Mouse (Mus musculus) forebrain, embryonic 11.5 days (tissue): ENCODE results near the gene Stac3. TPM values are rescaled to one million over a fixed set of nuclear protein-coding genes. Genes with fewer than 3 reads are reported as not detected.

Experiments
- ATAC-seq: fragments of 200-750 bp; cut with Nextera tagmentation; replicated peaks from 2 replicates; pipeline ENCODE4 v1.8.0; 2017; ENCODE audit warnings: moderate TSS enrichment; ENCODE audit not compliant: low FRiP score
- DNase-seq: peaks from one replicate; pipeline ENCODE4 v3.0.0-alpha.2; 2017; ENCODE audit warnings: low spot score
- H3K27ac ChIP-seq: fragments of 300-500 bp; sonication (generic); 2 replicates; pipeline ENCODE4 v1.5.1; 2014; ENCODE audit warnings: low read depth, low read length
- H3K27me3 ChIP-seq: fragments of 300-500 bp; sonication (generic); 2 replicates; pipeline ENCODE4 v1.6.1; 2014; ENCODE audit warnings: mild to moderate bottlenecking, low read length, mixed read lengths; ENCODE audit not compliant: control insufficient read depth, insufficient read depth
- H3K36me3 ChIP-seq: fragments of 300-500 bp; sonication (generic); 2 replicates; pipeline ENCODE4 v1.6.1; 2014; ENCODE audit warnings: mild to moderate bottlenecking, low read length, moderate library complexity, mixed read lengths; ENCODE audit not compliant: control insufficient read depth, insufficient read depth
- H3K4me1 ChIP-seq: fragments of 300-500 bp; sonication (generic); replicated peaks from 2 replicates; pipeline ENCODE4 v1.6.1; 2014; ENCODE audit warnings: low read length, mixed read lengths; ENCODE audit not compliant: control insufficient read depth, insufficient read depth
- H3K4me2 ChIP-seq: fragments of 300-500 bp; sonication (generic); 2 replicates; pipeline ENCODE4 v1.6.1; 2014; ENCODE audit warnings: low read depth, mild to moderate bottlenecking, low read length, moderate library complexity, mixed read lengths; ENCODE audit not compliant: severe bottlenecking
- H3K4me3 ChIP-seq: fragments of 300-500 bp; sonication (generic); 2 replicates; pipeline ENCODE4 v1.5.1; 2014; ENCODE audit warnings: low read depth, low read length
- H3K9ac ChIP-seq: fragments of 300-500 bp; sonication (generic); 2 replicates; pipeline ENCODE4 v1.6.1; 2014; ENCODE audit warnings: low read length
- H3K9me3 ChIP-seq: fragments of 300-500 bp; sonication (generic); 2 replicates; pipeline ENCODE4 v1.6.1; 2016; ENCODE audit warnings: low read length, mixed read lengths; ENCODE audit not compliant: control insufficient read depth
- WGBS: fragments of 180-500 bp; shearing (Covaris S2); extraction: QIAGEN DNeasy Blood & Tissue Kit; methylation state at CpG from one replicate; pipeline ENCODE4 v1.1.7; 2014; 5-methylcytosine and 5-hydroxymethylcytosine counted together
- polyA plus RNA-seq: library from polyadenylated mRNA; unstranded; fragments of >200 nt; fragmentation: Nextera tagmentation; extraction: Ambion mirVana; gene quantifications from 2 replicates; pipeline ENCODE4 v1.2.1, GENCODE M21; 2014

Stac3 gene
- polyA plus RNA-seq, 1 experiment from 2014 or later = not detected

DNA sequence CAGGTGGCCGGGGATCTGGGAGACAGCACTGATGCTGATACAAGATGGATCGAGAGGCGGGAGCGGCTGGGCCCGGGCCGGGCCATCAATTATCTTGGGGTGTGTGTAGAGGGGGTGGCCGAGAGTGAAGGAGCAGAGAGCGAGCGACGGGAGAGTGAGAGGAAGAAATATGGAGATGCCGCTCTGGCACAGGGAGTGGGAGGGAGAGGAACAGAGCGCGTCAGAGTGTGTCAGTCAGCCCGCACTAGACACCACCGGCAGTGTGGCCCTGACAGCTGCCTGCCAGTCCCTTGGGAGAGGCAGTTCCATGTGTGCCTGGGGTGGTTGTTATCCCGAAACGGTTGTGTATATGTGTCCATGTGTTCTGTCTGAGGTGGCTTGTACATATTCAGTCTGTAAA lies 26.0 kb downstream of the Stac3 start:
- ATAC-seq (no peak), DNase-seq (no peak)
- H3K36me3 ChIP-seq = no peaks in the 10 kb centered on the region
- no peak overlapping the region for H3K9ac ChIP-seq
- no peaks in the 10 kb centered on the region for H3K9me3 ChIP-seq
- peak overlapping the region; percentile 37; the same call in 1 of the 2 replicates for H3K27ac ChIP-seq
- H3K27me3 ChIP-seq = peaks cover 86% of the 10 kb centered on the region
- H3K4me2 ChIP-seq = peak overlapping the region; percentile 16; the same call in 1 of the 2 replicates
- WGBS = 2% methylated on average over 17 of the region's 17 CpGs
- H3K4me1 ChIP-seq = peaks cover 24% of the 10 kb centered on the region
- peak overlapping the region; percentile 3; the same call in 1 of the 2 replicates for H3K4me3 ChIP-seq

GRCm38 (mm10) chr10:127530945-127531344 lies 29.5 kb downstream of the Stac3 start:
- WGBS = 1% methylated on average over 24 of the region's 25 CpGs
- H3K4me2 ChIP-seq = peak overlapping the region; percentile 49
- 0 out of 2 replicates have a peak overlapping the region, but pooled peaks have one; percentile 21 for H3K27ac ChIP-seq
- peak overlapping the region; percentile 12; the same call in 1 of the 2 replicates for H3K9ac ChIP-seq
- H3K36me3 ChIP-seq = no peaks in the 10 kb centered on the region
- H3K9me3 ChIP-seq = no peaks in the 10 kb centered on the region
- H3K4me3 ChIP-seq = peak overlapping the region; percentile 41
- peaks cover 30% of the 10 kb centered on the region for H3K4me1 ChIP-seq
- ATAC-seq = no peak
- H3K27me3 ChIP-seq = peaks cover 98% of the 10 kb centered on the region
- no peak for DNase-seq

DNA sequence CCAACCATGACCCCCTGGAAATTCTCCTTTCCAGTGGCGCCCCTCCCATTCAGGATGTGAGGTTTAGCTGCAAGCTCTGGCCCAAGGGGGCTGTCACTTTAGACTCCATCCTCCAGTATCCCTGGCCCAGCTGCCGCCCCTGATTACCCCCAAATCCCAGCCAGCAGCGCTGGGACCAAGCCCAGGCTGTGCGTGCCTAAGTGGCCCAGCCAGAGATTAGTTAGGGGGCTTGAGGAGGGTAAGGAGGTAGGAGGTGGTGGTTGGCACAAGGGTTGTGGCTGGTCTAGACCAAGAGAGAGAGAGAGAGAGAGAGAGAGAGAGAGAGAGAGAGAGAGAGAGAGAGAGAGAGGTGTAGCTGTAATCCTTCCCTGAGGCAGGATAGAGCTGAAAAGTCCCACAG lies 30.1 kb downstream of the Stac3 start:
- WGBS = 2% methylated on average over 4 of the region's 4 CpGs
- peaks cover 29% of the 10 kb centered on the region for H3K4me1 ChIP-seq
- DNase-seq = no peak
- peak overlapping the region; percentile 12; the same call in 1 of the 2 replicates for H3K9ac ChIP-seq
- peak overlapping the region; percentile 41; the same call in 1 of the 2 replicates for H3K4me3 ChIP-seq
- no peaks in the 10 kb centered on the region for H3K36me3 ChIP-seq
- no peak for ATAC-seq
- H3K27ac ChIP-seq = 0 out of 2 replicates have a peak overlapping the region, but pooled peaks have one; percentile 12
- peaks cover 98% of the 10 kb centered on the region for H3K27me3 ChIP-seq
- H3K9me3 ChIP-seq = no peaks in the 10 kb centered on the region
- peak overlapping the region; percentile 49; the same call in 1 of the 2 replicates for H3K4me2 ChIP-seq

DNA sequence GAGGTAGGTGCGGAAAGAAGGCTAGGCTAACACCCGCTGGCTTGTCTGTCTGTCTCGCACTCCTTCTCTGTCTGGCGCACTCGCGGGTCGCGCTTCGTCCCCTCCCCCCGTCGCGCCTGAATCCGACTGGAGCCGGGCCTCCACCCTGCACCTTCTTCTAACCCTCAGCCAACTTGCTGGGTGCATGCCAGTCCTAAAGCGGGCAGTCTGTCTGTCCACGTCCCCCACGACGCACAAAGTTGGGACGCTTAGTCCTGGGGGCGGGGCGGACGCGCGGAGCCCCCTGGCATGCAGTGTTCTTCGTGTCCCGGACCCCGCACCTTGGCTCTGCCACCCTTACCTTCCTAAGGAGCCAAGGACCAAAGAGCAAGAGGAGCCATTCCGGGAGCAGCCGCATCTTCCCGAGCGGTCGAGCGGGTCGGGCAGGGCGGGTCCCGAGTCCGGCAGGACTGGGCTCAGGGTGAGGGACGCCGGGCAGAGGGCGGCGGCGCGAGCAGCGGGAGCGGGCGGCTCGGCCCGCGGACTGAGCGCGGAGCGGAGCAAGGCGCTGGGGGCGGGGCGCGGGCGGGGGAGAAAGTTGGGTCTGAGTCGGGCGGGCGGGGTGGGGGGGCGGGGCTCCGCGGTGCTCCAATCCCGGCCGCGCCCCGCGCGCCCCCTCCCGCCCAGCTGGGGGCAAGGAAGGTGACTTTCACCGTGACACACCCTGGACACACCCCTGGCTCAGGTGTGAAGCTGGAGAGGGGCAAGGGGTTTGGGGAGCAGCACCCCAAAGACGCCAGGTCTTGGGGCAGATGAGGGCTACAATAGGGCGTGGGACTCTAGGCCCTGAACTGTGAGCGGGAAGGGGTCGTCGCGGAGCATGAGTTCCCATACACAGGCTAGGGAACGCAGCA lies 32.8 kb downstream of the Stac3 start, which contains the start of gene Nxph4:
Gene Nxph4 (minus strand): TSS at position 524 of the 893 bp plus-strand sequence.
- DNase-seq = peak; percentile 68
- WGBS = under 1% methylated on average over 64 of the region's 78 CpGs
- Histone ChIP-seq H3K36me3 (no peaks in the 10 kb centered on the region; the same call in 1 of the 2 replicates), H3K27ac (no peak within 1 kb of the TSS), H3K27me3 (peaks cover 72% of the 10 kb centered on the region), H3K9ac (peak within 1 kb of the TSS; percentile 52), H3K4me3 (peak within 1 kb of the TSS; percentile 41), H3K4me1 (peaks cover 25% of the 10 kb centered on the region), H3K9me3 (no peaks in the 10 kb centered on the region), H3K4me2 (peak within 1 kb of the TSS; percentile 61)
- no peak; the same call in 1 of the 2 replicates for ATAC-seq

DNA sequence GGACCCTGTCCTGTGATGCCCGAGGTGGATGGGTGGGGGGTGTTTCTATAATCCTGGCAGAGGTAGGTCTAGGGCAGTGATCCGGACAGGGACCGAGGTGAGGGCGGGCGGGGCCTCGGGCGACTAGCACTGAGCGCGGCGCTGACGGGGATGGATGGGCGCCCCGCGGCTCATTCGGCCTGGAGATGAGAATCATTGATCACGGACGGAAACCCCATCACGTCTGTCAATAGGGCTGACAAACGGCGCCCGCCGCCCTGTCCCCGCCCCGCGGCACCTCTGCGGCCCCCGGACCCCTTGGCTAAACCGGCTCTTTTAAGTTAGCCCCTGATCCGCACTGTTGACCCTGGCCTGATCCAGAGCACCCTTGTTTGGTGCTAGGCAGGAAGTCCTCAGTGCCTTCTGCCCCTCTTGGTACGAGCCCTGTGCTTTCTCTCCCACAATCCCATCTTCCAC lies 33.5 kb downstream of the Stac3 start:
- Histone ChIP-seq H3K9ac (no peak overlapping the region), H3K9me3 (no peaks in the 10 kb centered on the region), H3K27ac (no peak overlapping the region), H3K4me3 (peak overlapping the region; percentile 41), H3K27me3 (peaks cover 66% of the 10 kb centered on the region), H3K4me1 (peaks cover 25% of the 10 kb centered on the region), H3K36me3 (no peaks in the 10 kb centered on the region; the same call in 1 of the 2 replicates), H3K4me2 (peak overlapping the region; percentile 61)
- WGBS = 0% methylated on average over 29 of the region's 30 CpGs
- DNase-seq = peak; percentile 66
- ATAC-seq = no peak

DNA sequence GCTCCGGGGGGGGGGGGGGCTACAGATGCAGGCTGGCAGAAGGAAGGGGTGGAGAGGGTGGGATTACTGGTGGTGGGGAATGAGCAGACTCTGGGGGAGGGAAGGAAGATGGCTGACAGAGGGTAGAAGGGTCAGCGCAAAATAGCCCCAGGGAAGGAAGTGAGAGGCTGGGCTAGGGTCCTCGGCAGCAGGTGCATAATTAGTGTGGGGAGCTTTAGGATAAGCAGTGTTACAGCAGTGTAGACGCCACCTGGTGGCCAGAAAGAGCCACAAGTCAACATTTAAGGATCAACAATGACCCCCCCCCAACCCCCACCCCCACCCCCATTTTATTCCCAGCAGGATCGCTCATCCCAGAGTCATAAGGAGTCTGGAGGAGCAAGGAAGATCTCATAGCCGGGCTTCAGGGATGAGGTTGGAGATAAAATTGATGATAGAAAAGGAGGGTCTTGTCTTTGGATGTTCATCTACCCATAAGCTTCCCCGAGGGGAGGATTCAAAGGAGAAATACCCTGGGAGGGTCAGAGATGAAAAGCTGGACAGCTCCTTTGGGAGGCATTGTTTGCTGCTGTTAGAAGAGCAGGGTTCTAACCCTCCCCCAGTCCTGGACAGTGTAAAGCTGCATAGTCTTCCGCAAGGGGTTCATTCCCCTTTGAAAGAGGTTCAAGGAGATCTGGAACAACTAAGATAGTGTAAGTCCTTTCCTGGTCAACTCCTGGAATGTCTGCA lies 35.3 kb downstream of the Stac3 start:
- H3K4me1 ChIP-seq = peaks cover 18% of the 10 kb centered on the region
- H3K27ac ChIP-seq = no peak overlapping the region
- peak; percentile 78 for DNase-seq
- H3K4me3 ChIP-seq = no peak overlapping the region
- peak; percentile 56 for ATAC-seq
- H3K4me2 ChIP-seq = no peak overlapping the region
- 8% methylated on average over 8 of the region's 8 CpGs for WGBS
- H3K9ac ChIP-seq = no peak overlapping the region
- peaks cover 48% of the 10 kb centered on the region for H3K27me3 ChIP-seq
- no peaks in the 10 kb centered on the region; the same call in 1 of the 2 replicates for H3K36me3 ChIP-seq
- H3K9me3 ChIP-seq = no peaks in the 10 kb centered on the region

- H3K4me2 ChIP-seq = no peak overlapping the region
- H3K4me1 ChIP-seq = peaks cover 16% of the 10 kb centered on the region; the same call in 1 of the 2 replicates
- H3K9me3 ChIP-seq = no peaks in the 10 kb centered on the region
- no peak overlapping the region for H3K9ac ChIP-seq
- ATAC-seq (peak; percentile 70), DNase-seq (peak; percentile 87)
- H3K27ac ChIP-seq = no peak overlapping the region
- no peak overlapping the region for H3K4me3 ChIP-seq
- no peaks in the 10 kb centered on the region; the same call in 1 of the 2 replicates for H3K36me3 ChIP-seq
- WGBS = 29% methylated on average over 7 of the region's 7 CpGs
- peaks cover 35% of the 10 kb centered on the region for H3K27me3 ChIP-seq
Measured at GRCm38 (mm10) chr10:127537854-127538583, 36.5 kb downstream of the Stac3 start.
